Mouse (Mus musculus): ENCODE measurements around the gene Afap1l2.

GRCm38 (mm10) chr19:57002741-57003459 lies 5.1 kb downstream of the Afap1l2 start:
- no peak for TF ChIP-seq POLR2A (IDR thresholded peaks at IDR 0.05; ENCODE audit: low read depth, low read length)
- no peak for TF ChIP-seq CTCF (conservative IDR thresholded peaks at IDR 0.05; ENCODE audit: insufficient read depth, insufficient read length, low read depth, low read length)
